Mouse (Mus musculus) adrenal gland, adult (tissue): ENCODE data around the gene Gtsf1.

ENCODE experiments used
- DNase-seq, 2 experiments: peaks; one replicate each; pipeline ENCODE4 v3.0.0; 2022 to 2023; ENCODE audit warnings: low spot score in 1 of 2; ENCODE audit not compliant: inconsistent age in 2 of 2

The Gtsf1 gene

DNA sequence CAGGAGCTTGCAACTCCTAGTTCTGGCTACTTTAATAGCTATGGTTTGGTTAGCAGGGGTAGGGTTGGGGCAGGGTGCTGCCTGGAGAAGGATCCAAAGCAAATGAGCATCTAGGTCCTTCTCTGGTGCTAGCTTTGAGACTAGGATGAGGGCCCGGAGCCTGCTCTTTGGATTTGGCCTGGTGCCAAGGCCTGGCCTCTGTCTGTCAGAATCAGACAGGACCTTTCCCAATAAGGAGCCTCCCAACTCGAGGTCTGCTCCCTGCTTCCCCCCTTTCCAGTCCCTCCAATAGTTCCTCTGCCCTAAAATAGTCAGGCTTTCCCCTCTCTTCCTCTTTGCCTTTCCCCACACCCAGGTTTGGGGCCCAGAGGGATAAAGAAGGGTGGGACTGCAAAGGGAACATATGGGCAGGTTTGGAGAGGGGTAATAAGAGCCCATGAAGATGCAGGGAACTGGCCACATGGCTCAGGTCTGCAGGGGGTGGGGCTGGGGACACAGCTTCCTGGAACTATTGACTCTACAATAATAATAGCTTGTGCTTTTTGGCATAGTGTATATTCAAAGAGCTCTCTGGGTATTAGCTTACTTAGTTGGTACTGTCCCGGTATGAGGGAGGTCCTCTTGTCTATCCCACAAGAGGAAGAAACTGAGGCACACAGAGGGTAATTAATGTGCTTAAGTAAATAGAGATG, 51.5 kb downstream of the Gtsf1 start:
- DNase-seq: peak in 1 of 2 experiments; percentile 57

GRCm38 (mm10) chr15:103377752-103378664, 52.3 kb downstream of the Gtsf1 start:
- peak; percentile 35 to 39 for DNase-seq

GRCm38 (mm10) chr15:103376837-103377269, 53.4 kb downstream of the Gtsf1 start:
- DNase-seq: peak in 1 of 2 experiments; percentile 63

- no peak for DNase-seq
Measured at GRCm38 (mm10) chr15:103375112-103375800, 55.0 kb downstream of the Gtsf1 start.

DNA sequence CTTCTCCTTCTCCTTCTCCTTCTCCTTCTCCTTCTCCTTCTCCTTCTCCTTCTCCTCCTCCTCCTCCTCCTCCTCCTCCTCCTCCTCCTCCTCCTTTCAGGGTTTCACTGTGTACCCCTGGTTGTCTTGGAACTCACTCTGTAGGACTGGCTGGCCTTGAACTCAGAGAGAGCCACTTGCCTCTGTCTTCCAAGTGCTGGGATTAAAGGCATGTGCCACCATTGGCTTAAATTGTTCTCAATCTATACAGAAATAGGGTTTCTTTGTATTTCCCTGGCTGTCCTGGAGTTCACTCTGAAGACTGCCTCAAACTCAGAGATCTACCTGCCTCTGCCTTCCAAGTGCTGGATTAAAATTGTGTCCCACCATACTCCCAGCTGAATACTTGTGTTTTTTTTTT, 57.8 kb downstream of the Gtsf1 start:
- DNase-seq: no peak

- no peak for DNase-seq
Measured at GRCm38 (mm10) chr15:103371741-103372140, 58.5 kb downstream of the Gtsf1 start.

- peak in 1 of 2 experiments; percentile 30 for DNase-seq
Measured at GRCm38 (mm10) chr15:103371208-103371607, 59.1 kb downstream of the Gtsf1 start.

- peak in 1 of 2 experiments; percentile 31 for DNase-seq
Measured at GRCm38 (mm10) chr15:103370462-103370861, 59.8 kb downstream of the Gtsf1 start.

DNA sequence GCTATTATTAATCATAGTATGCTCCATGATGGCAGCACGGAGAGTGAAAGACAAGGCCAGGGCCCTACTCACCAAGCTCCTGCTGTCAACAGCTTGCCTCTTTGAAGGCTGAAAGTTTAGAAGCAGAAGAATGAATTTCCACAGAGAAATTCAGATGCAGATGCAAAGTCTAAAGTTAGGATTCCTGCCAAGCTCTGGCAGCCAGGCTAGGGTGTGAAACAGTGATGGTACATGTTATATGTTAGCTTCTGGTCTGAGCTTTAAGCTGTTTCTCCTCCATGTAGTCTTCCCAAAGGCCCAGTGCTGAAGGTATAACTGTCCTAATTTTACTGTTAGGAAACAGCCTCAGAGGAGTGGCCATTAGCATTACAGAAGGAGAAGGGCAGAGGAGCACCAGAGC, 61.1 kb downstream of the Gtsf1 start:
- DNase-seq: peak in 1 of 2 experiments; percentile 18

DNA sequence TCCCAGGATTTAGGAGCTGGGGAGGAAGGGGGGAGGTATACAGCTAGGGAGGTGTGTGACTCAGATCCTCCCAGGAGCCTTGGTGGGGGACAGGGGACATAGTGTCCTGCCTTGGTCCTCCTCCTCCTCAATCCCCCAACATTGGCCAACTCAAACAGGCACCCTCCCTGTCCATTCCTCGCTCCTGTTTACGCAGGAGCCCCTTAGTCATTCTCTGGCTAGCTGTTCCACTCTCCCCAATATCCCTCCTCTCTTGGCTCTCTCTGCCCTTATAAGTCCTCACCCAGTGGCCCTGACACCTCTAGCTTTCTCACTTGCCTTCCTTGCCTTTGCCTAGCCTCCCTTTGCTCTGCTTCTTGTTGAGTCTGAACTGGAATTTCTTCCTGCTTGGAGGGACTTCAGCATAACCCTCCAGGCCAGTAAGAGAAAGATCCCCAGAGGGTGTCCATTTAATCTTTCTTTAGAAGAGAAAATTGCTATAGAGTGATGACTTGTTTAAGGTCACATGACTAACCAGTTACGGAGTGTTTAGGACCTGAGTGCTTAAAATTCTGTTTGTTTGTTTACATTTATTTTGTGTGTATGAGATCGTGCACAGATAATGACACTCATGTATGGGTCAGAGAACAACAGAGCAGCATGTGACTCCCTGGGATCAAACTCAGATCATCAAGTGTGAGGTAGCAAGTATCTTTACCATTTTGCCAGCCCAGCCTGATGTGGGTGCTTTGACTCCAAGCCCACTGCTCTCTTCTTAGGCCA, 61.9 kb downstream of the Gtsf1 start:
- peak in 1 of 2 experiments; percentile 17 for DNase-seq

- peak; percentile 91 to 97 for DNase-seq
Measured at GRCm38 (mm10) chr15:103366376-103367149, 63.7 kb downstream of the Gtsf1 start, which contains the start of gene Itga5. Itga5 (minus strand) TSS chr15:103366763.

GRCm38 (mm10) chr15:103365471-103366375, 64.5 kb downstream of the Gtsf1 start:
- peak; percentile 58 to 84 for DNase-seq

DNA sequence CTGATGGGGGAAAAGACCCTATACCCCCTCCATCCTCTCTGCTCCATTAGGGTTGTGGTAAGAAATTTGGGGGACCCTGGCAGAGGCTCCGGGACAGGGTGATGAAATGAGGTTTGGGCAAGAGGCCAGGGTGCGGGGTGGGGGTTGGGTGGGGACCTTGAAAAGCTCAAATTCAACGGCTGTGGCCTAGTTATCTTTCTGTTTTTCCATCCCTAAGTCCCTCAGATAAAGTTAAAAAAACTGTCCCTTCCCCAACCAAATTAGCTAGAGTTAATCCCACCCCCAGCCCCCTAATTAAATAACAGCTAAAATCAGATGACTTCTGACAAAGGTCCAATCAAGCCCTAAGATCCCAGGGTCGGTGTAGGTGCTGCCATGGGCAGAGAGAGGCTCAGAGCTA, 65.5 kb downstream of the Gtsf1 start:
- DNase-seq: peak in 1 of 2 experiments; percentile 60

- DNase-seq: peak in 1 of 2 experiments; percentile 47
Measured at GRCm38 (mm10) chr15:103363809-103364208, 66.5 kb downstream of the Gtsf1 start.

- DNase-seq: no peak
Measured at GRCm38 (mm10) chr15:103362950-103363349, 67.3 kb downstream of the Gtsf1 start.

- DNase-seq: peak in 1 of 2 experiments; percentile 35
Measured at GRCm38 (mm10) chr15:103362333-103362732, 67.9 kb downstream of the Gtsf1 start.

DNA sequence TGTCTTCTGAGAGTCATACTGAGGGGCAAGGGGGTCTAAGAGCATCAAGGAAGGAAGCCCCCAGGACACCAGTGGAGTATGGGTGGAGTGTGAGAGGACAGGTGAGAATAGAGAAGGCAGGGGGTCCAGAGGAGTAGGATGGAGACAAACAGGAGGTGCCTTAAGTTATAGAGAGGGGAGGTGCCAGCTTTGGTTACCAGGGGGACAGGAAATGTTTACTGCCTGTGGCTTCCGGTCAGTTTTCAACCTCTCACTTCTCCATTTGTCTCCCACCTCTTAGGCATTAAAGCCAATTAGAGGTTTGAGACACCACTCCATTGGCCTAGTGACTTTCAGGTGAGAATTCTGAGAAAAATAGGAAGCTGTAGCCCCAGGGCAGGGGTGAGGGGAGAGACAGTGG, 69.0 kb downstream of the Gtsf1 start:
- DNase-seq: peak in 1 of 2 experiments; percentile 40

- DNase-seq: peak; percentile 65 to 86
Measured at GRCm38 (mm10) chr15:103359869-103360602, 70.2 kb downstream of the Gtsf1 start.
